Mouse (Mus musculus): Measurements from ENCODE around the gene 1700011L22Rik. TPM values are rescaled to one million over a fixed set of nuclear protein-coding genes. Genes with fewer than 3 reads are reported as not detected.

1700011L22Rik gene
- polyA plus RNA-seq, 1 experiment from 2014 or later: not detected

DNA sequence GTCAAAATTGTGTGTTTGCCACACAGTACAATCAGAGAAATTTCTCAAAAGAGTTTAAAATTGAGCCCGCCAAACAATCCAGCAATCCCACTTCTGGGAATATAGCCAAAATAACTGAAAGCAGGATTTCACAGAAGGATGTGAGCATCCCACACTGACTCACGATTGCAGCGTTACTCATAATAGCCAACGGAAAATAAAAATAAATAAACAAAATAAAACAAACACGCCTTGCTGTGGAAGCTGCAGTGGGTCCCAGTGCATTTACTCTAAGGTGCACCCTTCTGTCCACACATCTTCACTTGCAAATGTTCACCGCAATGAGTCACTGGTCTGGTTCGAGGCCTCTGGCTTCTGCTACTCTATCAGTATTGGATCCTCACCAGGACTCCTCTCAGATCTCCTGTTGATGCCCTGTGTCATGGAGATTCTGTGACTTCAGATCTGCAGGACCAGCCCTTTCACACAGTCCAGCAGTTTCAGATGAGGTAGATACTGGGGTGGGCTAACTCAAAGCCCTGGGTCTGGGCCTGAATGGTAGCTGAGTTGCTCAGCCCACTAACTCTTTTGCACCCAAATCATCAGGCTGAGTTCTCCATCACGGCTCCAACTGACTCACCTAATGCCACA is 7.8 kb upstream of the 1700011L22Rik start:
- WGBS: 57% methylated on average over 8 of the region's 8 CpGs
- H3K9ac ChIP-seq (replicated peaks; ENCODE audit: low read depth, low read length): no peak overlapping the region
- ATAC-seq: no peak

DNA sequence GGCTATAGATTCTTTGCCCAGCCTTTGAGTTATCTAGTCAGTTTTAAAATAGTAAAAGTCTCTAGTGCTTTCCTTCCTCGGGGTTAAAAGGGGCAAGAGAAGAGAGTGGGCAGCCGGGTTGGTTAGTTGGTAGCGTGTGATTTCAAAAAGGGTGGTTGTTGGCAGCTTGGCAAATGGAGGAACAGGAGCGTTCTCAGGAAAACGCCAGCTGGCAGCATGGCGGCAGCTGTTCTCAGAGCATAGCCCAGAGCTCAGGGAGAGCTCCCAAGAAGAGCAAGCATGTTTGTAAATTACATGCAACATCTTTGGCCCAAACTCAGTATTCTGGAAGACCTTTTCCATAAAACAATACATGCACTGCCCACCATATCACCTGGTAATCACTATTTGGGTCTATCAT is 5.4 kb upstream of the 1700011L22Rik start:
- no peak overlapping the region for H3K4me3 ChIP-seq (replicated peaks; ENCODE audit: low read length)
- peak; percentile 47; the same call in 1 of the 2 replicates for ATAC-seq
- 61% methylated on average over 6 of the region's 6 CpGs for WGBS

More for the DNA sequence above, 7.8 kb upstream of the 1700011L22Rik start:
- no peaks in the 10 kb centered on the region for H3K9me3 ChIP-seq (ENCODE audit: control insufficient read depth, low read length)
- H3K4me1 ChIP-seq (replicated peaks; ENCODE audit: control insufficient read depth, insufficient read depth, low read length): peaks cover 6% of the 10 kb centered on the region; the same call in 1 of the 2 replicates
- no peak overlapping the region for H3K4me3 ChIP-seq (replicated peaks; ENCODE audit: low read length)
- H3K27me3 ChIP-seq (replicated peaks; ENCODE audit: control insufficient read depth, insufficient read depth, low read length): no peaks in the 10 kb centered on the region
- H3K27ac ChIP-seq (ENCODE audit: low read length): no peak overlapping the region
- no peak overlapping the region for H3K4me2 ChIP-seq (ENCODE audit: low read length)
- no peaks in the 10 kb centered on the region for H3K36me3 ChIP-seq (ENCODE audit: control insufficient read depth, insufficient read depth)

DNA sequence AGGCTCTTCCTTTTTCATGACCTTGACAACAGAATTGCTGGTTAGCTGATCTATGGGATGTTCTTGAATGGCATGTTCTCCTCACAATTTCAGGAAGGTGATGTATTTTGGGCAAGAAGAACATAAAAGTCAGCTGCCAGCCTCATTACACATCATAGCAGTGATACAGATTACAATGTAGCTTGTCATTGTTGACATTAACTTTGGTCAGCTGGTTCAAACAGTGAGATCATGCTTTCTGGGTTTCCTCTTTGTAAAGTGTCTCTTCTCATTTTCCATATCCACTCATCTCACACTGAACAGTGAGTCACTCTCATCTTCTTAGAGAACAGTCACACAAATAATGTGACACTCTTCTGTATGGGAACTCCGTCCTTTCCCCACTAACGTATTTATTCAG is 4.9 kb downstream of the 1700011L22Rik start:
- H3K4me2 ChIP-seq (ENCODE audit: low read length): no peak overlapping the region
- no peaks in the 10 kb centered on the region for H3K27me3 ChIP-seq (replicated peaks; ENCODE audit: control insufficient read depth, insufficient read depth, low read length)
- H3K9me3 ChIP-seq (ENCODE audit: control insufficient read depth, low read length): no peaks in the 10 kb centered on the region
- H3K27ac ChIP-seq (ENCODE audit: low read length): no peak overlapping the region
- no peak overlapping the region for H3K9ac ChIP-seq (replicated peaks; ENCODE audit: low read depth, low read length)
- ATAC-seq: no peak
- H3K4me1 ChIP-seq (replicated peaks; ENCODE audit: control insufficient read depth, insufficient read depth, low read length): no peaks in the 10 kb centered on the region
- no peaks in the 10 kb centered on the region for H3K36me3 ChIP-seq (ENCODE audit: control insufficient read depth, insufficient read depth)
- no peak overlapping the region for H3K4me3 ChIP-seq (replicated peaks; ENCODE audit: low read length)
- 92% methylated on average over 2 of the region's 2 CpGs for WGBS

More for the DNA sequence above, 5.4 kb upstream of the 1700011L22Rik start:
- H3K9me3 ChIP-seq (ENCODE audit: control insufficient read depth, low read length): no peaks in the 10 kb centered on the region
- H3K9ac ChIP-seq (replicated peaks; ENCODE audit: low read depth, low read length): no peak overlapping the region
- no peak overlapping the region for H3K27ac ChIP-seq (ENCODE audit: low read length)
- no peak overlapping the region for H3K4me2 ChIP-seq (ENCODE audit: low read length)
- H3K27me3 ChIP-seq (replicated peaks; ENCODE audit: control insufficient read depth, insufficient read depth, low read length): no peaks in the 10 kb centered on the region
- H3K4me1 ChIP-seq (replicated peaks; ENCODE audit: control insufficient read depth, insufficient read depth, low read length): peaks cover 6% of the 10 kb centered on the region; the same call in 1 of the 2 replicates
- no peaks in the 10 kb centered on the region for H3K36me3 ChIP-seq (ENCODE audit: control insufficient read depth, insufficient read depth)

DNA sequence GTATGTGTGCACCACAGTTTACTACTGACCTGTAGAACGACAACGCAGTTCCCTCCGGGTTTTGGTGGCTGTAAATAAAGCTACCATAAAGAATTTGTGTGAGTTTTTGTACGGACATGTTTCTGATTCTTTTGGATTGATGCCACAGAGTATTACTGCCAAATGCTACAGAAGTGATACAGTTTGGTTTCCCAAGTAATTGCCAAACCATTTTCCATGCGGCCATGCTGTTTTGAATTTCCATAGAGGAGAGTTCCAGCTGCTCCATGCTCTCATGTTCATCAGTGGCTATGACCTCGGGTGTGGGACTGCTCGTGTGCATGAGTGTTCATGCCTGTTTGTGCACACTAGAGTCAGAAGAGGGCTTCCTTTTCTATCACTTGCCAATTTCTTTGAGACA is 8.4 kb downstream of the 1700011L22Rik start:
- H3K4me1 ChIP-seq (replicated peaks; ENCODE audit: control insufficient read depth, insufficient read depth, low read length): no peaks in the 10 kb centered on the region
- H3K9ac ChIP-seq (replicated peaks; ENCODE audit: low read depth, low read length): no peak overlapping the region
- no peak overlapping the region for H3K4me3 ChIP-seq (replicated peaks; ENCODE audit: low read length)
- no peak overlapping the region for H3K4me2 ChIP-seq (ENCODE audit: low read length)
- no peaks in the 10 kb centered on the region for H3K36me3 ChIP-seq (ENCODE audit: control insufficient read depth, insufficient read depth)
- no peak overlapping the region for H3K27ac ChIP-seq (ENCODE audit: low read length)
- H3K9me3 ChIP-seq (ENCODE audit: control insufficient read depth, low read length): no peaks in the 10 kb centered on the region
- no peaks in the 10 kb centered on the region for H3K27me3 ChIP-seq (replicated peaks; ENCODE audit: control insufficient read depth, insufficient read depth, low read length)
- ATAC-seq: no peak
- WGBS: 67% methylated on average over 7 of the region's 7 CpGs

DNA sequence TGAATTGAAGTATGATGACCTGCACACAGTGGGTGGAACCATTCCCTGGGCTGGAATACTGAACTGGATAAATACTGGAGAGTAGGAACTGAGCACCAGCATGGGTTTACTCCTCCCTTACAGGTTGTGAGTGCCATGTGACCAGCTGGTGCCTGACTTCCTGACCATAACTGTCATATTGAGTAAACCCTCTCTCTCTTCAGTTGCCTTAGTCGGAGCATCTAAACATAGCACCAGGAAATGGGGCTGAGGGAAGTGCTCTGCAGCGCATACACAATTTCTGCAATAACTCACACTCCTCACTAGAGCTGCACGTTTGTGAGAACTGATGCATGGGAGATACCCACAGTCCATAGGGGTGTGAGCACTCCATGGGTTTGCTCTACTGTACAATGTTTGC is 9.1 kb downstream of the 1700011L22Rik start:
- Histone ChIP-seq H3K4me1 (replicated peaks; ENCODE audit: control insufficient read depth, insufficient read depth, low read length) (no peaks in the 10 kb centered on the region), H3K36me3 (ENCODE audit: control insufficient read depth, insufficient read depth) (no peaks in the 10 kb centered on the region), H3K27ac (ENCODE audit: low read length) (no peak overlapping the region), H3K9ac (replicated peaks; ENCODE audit: low read depth, low read length) (no peak overlapping the region), H3K27me3 (replicated peaks; ENCODE audit: control insufficient read depth, insufficient read depth, low read length) (no peaks in the 10 kb centered on the region), H3K4me3 (replicated peaks; ENCODE audit: low read length) (no peak overlapping the region), H3K4me2 (ENCODE audit: low read length) (no peak overlapping the region), H3K9me3 (ENCODE audit: control insufficient read depth, low read length) (no peaks in the 10 kb centered on the region)
- ATAC-seq: no peak
- 88% methylated on average over 3 of the region's 3 CpGs for WGBS

DNA sequence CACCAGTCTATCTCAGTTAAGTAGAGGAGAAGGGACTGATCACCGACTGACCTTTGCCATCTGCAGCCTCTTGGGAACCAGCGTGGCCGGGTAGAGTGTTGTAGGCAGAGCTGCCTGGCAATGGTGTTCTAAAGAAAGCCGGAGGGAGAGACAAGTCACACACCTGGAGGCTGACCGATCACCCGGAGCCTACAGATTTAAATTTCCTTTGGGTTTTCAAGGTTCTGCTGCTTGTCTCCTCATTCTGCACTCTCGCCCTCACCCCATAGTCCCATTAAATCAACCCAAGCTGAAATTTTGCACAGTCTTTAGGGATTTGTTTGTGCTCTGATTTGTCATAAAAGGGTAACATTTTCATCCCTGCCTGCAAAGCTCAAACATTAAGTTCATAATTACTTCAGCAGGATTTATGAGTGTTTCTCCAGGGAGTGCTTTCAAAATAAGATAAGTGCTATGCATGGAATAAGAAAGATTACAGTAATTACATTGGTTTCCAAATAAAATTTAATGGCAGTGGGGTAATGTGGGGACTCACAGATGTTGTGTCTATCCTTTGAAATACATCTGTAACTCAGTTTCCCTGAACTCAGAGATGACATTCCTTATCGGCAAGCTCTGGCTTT is 19.0 kb downstream of the 1700011L22Rik start:
- H3K27me3 ChIP-seq (replicated peaks; ENCODE audit: control insufficient read depth, insufficient read depth, low read length): no peaks in the 10 kb centered on the region
- no peak overlapping the region for H3K4me3 ChIP-seq (replicated peaks; ENCODE audit: low read length)
- ATAC-seq: no peak
- H3K9ac ChIP-seq (replicated peaks; ENCODE audit: low read depth, low read length): no peak overlapping the region
- no peaks in the 10 kb centered on the region for H3K36me3 ChIP-seq (ENCODE audit: control insufficient read depth, insufficient read depth)
- WGBS: 94% methylated on average over 8 of the region's 8 CpGs
- H3K4me2 ChIP-seq (ENCODE audit: low read length): no peak overlapping the region
- H3K9me3 ChIP-seq (ENCODE audit: control insufficient read depth, low read length): peaks cover 3% of the 10 kb centered on the region; the same call in 1 of the 2 replicates
- H3K27ac ChIP-seq (ENCODE audit: low read length): no peak overlapping the region
- no peaks in the 10 kb centered on the region for H3K4me1 ChIP-seq (replicated peaks; ENCODE audit: control insufficient read depth, insufficient read depth, low read length)

DNA sequence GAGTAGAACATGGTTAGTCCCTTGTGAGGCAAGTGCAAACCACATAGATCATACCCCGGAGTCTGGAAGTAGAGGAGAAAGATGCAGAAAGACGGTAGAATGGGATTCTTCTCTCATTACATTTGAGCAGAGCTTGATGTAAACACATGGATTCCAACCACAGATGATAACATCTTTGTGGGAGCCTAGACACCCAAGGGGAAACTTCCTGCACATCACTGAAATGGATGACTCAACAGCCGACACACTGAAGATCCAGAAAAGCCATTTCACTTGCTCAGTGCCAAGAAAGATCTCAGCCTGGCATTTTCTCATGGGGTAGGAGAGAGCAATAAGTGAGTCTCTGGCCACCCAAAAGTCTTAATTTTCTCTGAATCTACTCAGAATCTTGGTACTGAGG is 20.5 kb downstream of the 1700011L22Rik start:
- Histone ChIP-seq H3K9me3 (ENCODE audit: control insufficient read depth, low read length) (peaks cover 3% of the 10 kb centered on the region; the same call in 1 of the 2 replicates), H3K4me3 (replicated peaks; ENCODE audit: low read length) (no peak overlapping the region), H3K36me3 (ENCODE audit: control insufficient read depth, insufficient read depth) (no peaks in the 10 kb centered on the region), H3K4me2 (ENCODE audit: low read length) (no peak overlapping the region), H3K27me3 (replicated peaks; ENCODE audit: control insufficient read depth, insufficient read depth, low read length) (no peaks in the 10 kb centered on the region), H3K4me1 (replicated peaks; ENCODE audit: control insufficient read depth, insufficient read depth, low read length) (no peaks in the 10 kb centered on the region), H3K9ac (replicated peaks; ENCODE audit: low read depth, low read length) (no peak overlapping the region), H3K27ac (ENCODE audit: low read length) (no peak overlapping the region)
- ATAC-seq: no peak
- 94% methylated on average over 3 of the region's 3 CpGs for WGBS

DNA sequence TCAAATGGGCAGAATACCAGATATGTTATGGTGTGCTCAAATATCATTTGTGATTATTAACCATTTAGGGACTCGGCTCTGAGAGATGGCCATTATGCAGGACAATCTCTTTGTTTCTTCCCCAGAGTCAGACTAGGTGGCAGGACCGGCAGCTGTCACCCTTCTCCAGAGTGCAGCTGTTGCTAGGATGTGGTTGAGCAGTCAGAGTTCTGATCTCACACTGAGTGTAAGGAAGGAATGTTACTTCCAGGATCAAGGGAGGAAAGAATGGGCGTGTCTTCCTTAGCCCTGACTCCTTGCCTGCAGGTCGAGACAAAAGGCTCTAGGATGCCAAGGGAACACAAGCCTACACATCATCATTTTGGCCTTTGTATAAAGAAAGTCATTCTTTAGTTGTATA is 21.2 kb downstream of the 1700011L22Rik start:
- no peak overlapping the region for H3K4me3 ChIP-seq (replicated peaks; ENCODE audit: low read length)
- WGBS: 78% methylated on average over 4 of the region's 4 CpGs
- no peaks in the 10 kb centered on the region for H3K4me1 ChIP-seq (replicated peaks; ENCODE audit: control insufficient read depth, insufficient read depth, low read length)
- no peak overlapping the region for H3K4me2 ChIP-seq (ENCODE audit: low read length)
- ATAC-seq: no peak
- H3K27me3 ChIP-seq (replicated peaks; ENCODE audit: control insufficient read depth, insufficient read depth, low read length): no peaks in the 10 kb centered on the region
- H3K9ac ChIP-seq (replicated peaks; ENCODE audit: low read depth, low read length): no peak overlapping the region
- no peaks in the 10 kb centered on the region for H3K36me3 ChIP-seq (ENCODE audit: control insufficient read depth, insufficient read depth)
- no peak overlapping the region for H3K27ac ChIP-seq (ENCODE audit: low read length)
- peaks cover 3% of the 10 kb centered on the region; the same call in 1 of the 2 replicates for H3K9me3 ChIP-seq (ENCODE audit: control insufficient read depth, low read length)

DNA sequence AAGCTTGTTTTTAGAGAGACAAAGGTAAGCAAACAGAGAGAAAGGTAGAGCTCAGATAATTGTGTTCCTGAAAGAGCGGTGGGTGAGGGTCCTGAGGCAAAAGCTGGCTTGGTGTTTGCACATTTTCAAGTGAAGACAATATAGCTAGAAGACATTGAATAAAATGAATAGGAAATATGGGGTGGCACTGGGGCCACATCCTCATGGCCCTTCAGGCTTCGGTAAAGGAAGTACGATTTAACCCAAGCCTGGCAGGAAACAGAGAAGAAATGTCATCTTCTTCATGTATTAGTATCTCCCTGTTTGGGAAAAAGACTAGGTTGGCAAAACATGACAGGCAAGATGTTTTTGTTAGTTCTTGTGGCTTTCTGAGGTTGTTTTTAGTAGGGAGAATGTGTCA is 22.3 kb downstream of the 1700011L22Rik start:
- H3K9me3 ChIP-seq (ENCODE audit: control insufficient read depth, low read length): peaks cover 3% of the 10 kb centered on the region; the same call in 1 of the 2 replicates
- H3K9ac ChIP-seq (replicated peaks; ENCODE audit: low read depth, low read length): no peak overlapping the region

More for the DNA sequence above, 22.3 kb downstream of the 1700011L22Rik start:
- Histone ChIP-seq H3K27me3 (replicated peaks; ENCODE audit: control insufficient read depth, insufficient read depth, low read length) (no peaks in the 10 kb centered on the region), H3K4me2 (ENCODE audit: low read length) (no peak overlapping the region), H3K4me1 (replicated peaks; ENCODE audit: control insufficient read depth, insufficient read depth, low read length) (peaks cover 2% of the 10 kb centered on the region; the same call in 1 of the 2 replicates), H3K27ac (ENCODE audit: low read length) (no peak overlapping the region), H3K4me3 (replicated peaks; ENCODE audit: low read length) (no peak overlapping the region), H3K36me3 (ENCODE audit: control insufficient read depth, insufficient read depth) (no peaks in the 10 kb centered on the region)
- WGBS: 94% methylated on average over 3 of the region's 3 CpGs
- no peak for ATAC-seq
